ENCODE assay signal across 10 mouse cellular contexts in genomic region chr19:47902316-47903201, GRCm38 (mm10). TPM values are rescaled to one million over a fixed set of nuclear protein-coding genes. Genes with fewer than 3 reads are reported as not detected.
A peak's percentile ranks its signal among the peaks of the same experiment; 100 is the strongest.
DNase-seq lines count a peak whose midpoint lies in the region; ATAC-seq lines count a peak whose summit lies in the region.
"Had no signal": no experiment of that assay in that cellular context is flagged by ENCODE, and none has a peak within 500 bp of the region (broad histone marks: within the 10 kb centered on the region; RNA-seq: fewer than 3 reads in every experiment).

No protein-coding gene starts in this region.

- 76% methylated on average over 13 of the region's 13 CpGs for WGBS in forebrain, embryonic 10.5 days
- WGBS in forebrain, embryonic 14.5 days: 77% methylated on average over 13 of the region's 13 CpGs
- WGBS in heart, embryonic 12.5 days: 56% methylated on average over 13 of the region's 13 CpGs

- no peak for DNase-seq in forebrain, embryonic 10.5 days (ENCODE audit: extremely low spot score, low spot score)
- DNase-seq in forebrain, embryonic 14.5 days (ENCODE audit: low spot score): no peak
- DNase-seq in Muller cell, postnatal 12 days (ENCODE audit: inconsistent ontology term): peak; percentile 36
- peak; percentile 84 for DNase-seq in kidney, postnatal 14 days
- no peak for DNase-seq in frontal cortex, postnatal 14 days (ENCODE audit: low spot score in 2 of 2)
- no peak for DNase-seq in spleen, postnatal 10 days (ENCODE audit: low spot score in 2 of 2)
- no peak for DNase-seq in T-cell, adult 2 months (ENCODE audit: low spot score)

- no peak overlapping the region for H3K9ac ChIP-seq in forebrain, embryonic 14.5 days (ENCODE audit: low read length)
- no peak overlapping the region for H3K9ac ChIP-seq in heart, embryonic 12.5 days
- H3K9ac ChIP-seq: liver, embryonic 15.5 days had no signal

- no peak for ATAC-seq in forebrain, embryonic 14.5 days
- peak; percentile 46; the same call in 1 of the 2 replicates for ATAC-seq in heart, embryonic 12.5 days (ENCODE audit: insufficient number of reproducible peaks, low FRiP score)
- ATAC-seq: CD4-positive, CD25-positive, alpha-beta regulatory T cell, adult 4 months had no signal

- no peak overlapping the region for H3K4me3 ChIP-seq in forebrain, embryonic 10.5 days
- no peak overlapping the region for H3K4me3 ChIP-seq in forebrain, embryonic 14.5 days (ENCODE audit: low read depth, low read length)
- H3K4me3 ChIP-seq in heart, embryonic 12.5 days: no peak overlapping the region
- H3K4me3 ChIP-seq: liver, embryonic 15.5 days had no signal

- H3K36me3 ChIP-seq in forebrain, embryonic 10.5 days (replicated peaks): peaks cover 32% of the 10 kb centered on the region
- H3K36me3 ChIP-seq in forebrain, embryonic 14.5 days (ENCODE audit: control insufficient read depth, insufficient read depth, low read length): peaks cover 4% of the 10 kb centered on the region; the same call in 1 of the 2 replicates
- H3K36me3 ChIP-seq in heart, embryonic 12.5 days: peaks cover 20% of the 10 kb centered on the region

- H3K9me3 ChIP-seq in forebrain, embryonic 10.5 days: no peaks in the 10 kb centered on the region
- H3K9me3 ChIP-seq in forebrain, embryonic 14.5 days (replicated peaks; ENCODE audit: control insufficient read depth, low read length): no peaks in the 10 kb centered on the region
- no peaks in the 10 kb centered on the region for H3K9me3 ChIP-seq in heart, embryonic 12.5 days (replicated peaks)
- H3K9me3 ChIP-seq: liver, embryonic 15.5 days had no signal

- H3K27me3 ChIP-seq in forebrain, embryonic 10.5 days (ENCODE audit: poor library complexity, severe bottlenecking): no peaks in the 10 kb centered on the region
- no peaks in the 10 kb centered on the region for H3K27me3 ChIP-seq in forebrain, embryonic 14.5 days (replicated peaks; ENCODE audit: control insufficient read depth, insufficient read depth, low read length)
- H3K27me3 ChIP-seq in heart, embryonic 12.5 days (replicated peaks): no peaks in the 10 kb centered on the region
- H3K27me3 ChIP-seq: liver, embryonic 15.5 days had no signal

- no peak overlapping the region for H3K4me2 ChIP-seq in forebrain, embryonic 14.5 days (ENCODE audit: low read length)
- H3K4me2 ChIP-seq in heart, embryonic 12.5 days: peak overlapping the region; percentile 44
- H3K4me2 ChIP-seq: liver, embryonic 15.5 days had no signal

- H3K27ac ChIP-seq in forebrain, embryonic 10.5 days: 0 out of 2 replicates have a peak overlapping the region, but pooled peaks have one; percentile 17
- no peak overlapping the region for H3K27ac ChIP-seq in forebrain, embryonic 14.5 days (ENCODE audit: low read depth, low read length)
- peak overlapping the region; percentile 82 for H3K27ac ChIP-seq in heart, embryonic 12.5 days (ENCODE audit: poor library complexity, severe bottlenecking)
- H3K27ac ChIP-seq: liver, embryonic 15.5 days had no signal

- H3K4me1 ChIP-seq in forebrain, embryonic 10.5 days: peaks cover 38% of the 10 kb centered on the region
- H3K4me1 ChIP-seq in forebrain, embryonic 14.5 days (ENCODE audit: control insufficient read depth, insufficient read depth, low read length): no peaks in the 10 kb centered on the region
- H3K4me1 ChIP-seq in heart, embryonic 12.5 days (replicated peaks): peaks cover 68% of the 10 kb centered on the region

RNA-seq across cellular contexts. Expression of gene Cfap43, which starts 16.5 kb away (rescaled TPM):
- 0.05 and 0.06 TPM in 2 replicates for polyA plus RNA-seq in forebrain, embryonic 10.5 days (2016; fragmentation: Nextera tagmentation; extraction: Ambion mirVana)
- polyA plus RNA-seq in forebrain, embryonic 14.5 days (2014; fragmentation: Nextera tagmentation; extraction: Ambion mirVana): 0.99 and 1.4 TPM in 2 replicates
- polyA plus RNA-seq in heart, embryonic 12.5 days (2016; fragmentation: Nextera tagmentation; extraction: Ambion mirVana): 0.10 and 0.19 TPM in 2 replicates

RNA-seq across cellular contexts. Expression of gene Itprip, which starts 16.5 kb away (rescaled TPM):
- 21.2 and 21.9 TPM in 2 replicates for polyA plus RNA-seq in forebrain, embryonic 10.5 days (2016; fragmentation: Nextera tagmentation; extraction: Ambion mirVana)
- 5.4 and 6.4 TPM in 2 replicates for polyA plus RNA-seq in forebrain, embryonic 14.5 days (2014; fragmentation: Nextera tagmentation; extraction: Ambion mirVana)
- 24.4 and 25.5 TPM in 2 replicates for polyA plus RNA-seq in heart, embryonic 12.5 days (2016; fragmentation: Nextera tagmentation; extraction: Ambion mirVana)

RNA-seq across cellular contexts. Expression of gene Cfap58, which starts 34.9 kb away (rescaled TPM):
- 0.06 TPM in 1 of 2 replicates, not detected in the other for polyA plus RNA-seq in forebrain, embryonic 10.5 days (2016; fragmentation: Nextera tagmentation; extraction: Ambion mirVana)
- polyA plus RNA-seq in forebrain, embryonic 14.5 days (2014; fragmentation: Nextera tagmentation; extraction: Ambion mirVana): 0.37 and 0.50 TPM in 2 replicates
- not detected in 2 replicates for polyA plus RNA-seq in heart, embryonic 12.5 days (2016; fragmentation: Nextera tagmentation; extraction: Ambion mirVana)
- polyA plus RNA-seq: CD4-positive, CD25-positive, alpha-beta regulatory T cell, adult 4 months; liver, embryonic 15.5 days had no signal

RNA-seq across cellular contexts. Expression of gene Gsto2, which starts 37.2 kb away (rescaled TPM):
- polyA plus RNA-seq in forebrain, embryonic 10.5 days (2016; fragmentation: Nextera tagmentation; extraction: Ambion mirVana): 0.76 and 0.81 TPM in 2 replicates
- 1.1 TPM in 2 replicates for polyA plus RNA-seq in forebrain, embryonic 14.5 days (2014; fragmentation: Nextera tagmentation; extraction: Ambion mirVana)
- polyA plus RNA-seq in heart, embryonic 12.5 days (2016; fragmentation: Nextera tagmentation; extraction: Ambion mirVana): 0.76 and 1.3 TPM in 2 replicates

RNA-seq across cellular contexts. Expression of gene Gsto1, which starts 47.8 kb away (rescaled TPM):
- 115 and 120 TPM in 2 replicates for polyA plus RNA-seq in forebrain, embryonic 10.5 days (2016; fragmentation: Nextera tagmentation; extraction: Ambion mirVana)
- polyA plus RNA-seq in forebrain, embryonic 14.5 days (2014; fragmentation: Nextera tagmentation; extraction: Ambion mirVana): 105 and 120 TPM in 2 replicates
- polyA plus RNA-seq in heart, embryonic 12.5 days (2016; fragmentation: Nextera tagmentation; extraction: Ambion mirVana): 81.4 and 84.0 TPM in 2 replicates

Comparison
In these comparisons a context has a peak if more than half of its experiments do, and no peak if none do; other contexts are left out.
1. DNase-seq: peak in Muller cell, postnatal 12 days (single experiment) and kidney, postnatal 14 days (single experiment); none in forebrain, embryonic 10.5 days (single experiment), forebrain, embryonic 14.5 days (single experiment), frontal cortex, postnatal 14 days (0 of 2), spleen, postnatal 10 days (0 of 2) and T-cell, adult 2 months (single experiment).